Mouse (Mus musculus): ENCODE data around the gene Aff3.

GRCm38 (mm10) chr1:38178929-38179328, 485.8 kb downstream of the Aff3 start:
- TF ChIP-seq CTCF (IDR thresholded peaks at IDR 0.05; ENCODE audit: low read depth) (no peak), EP300 (optimal IDR thresholded peaks at IDR 0.05) (no peak)

All from stomach, postnatal 0 days (tissue).